Mouse (Mus musculus) forebrain, embryonic 13.5 days (tissue): Measurements from ENCODE around the gene Kctd11. TPM values are rescaled to one million over a fixed set of nuclear protein-coding genes. Genes with fewer than 3 reads are reported as not detected.

Experiments
- ATAC-seq: fragments of 200-750 bp; cut with Nextera tagmentation; 2 replicates; pipeline ENCODE4 v1.8.0; 2017
- H3K27ac ChIP-seq: fragments of 300-500 bp; sonication (generic); 2 replicates; pipeline ENCODE4 v1.5.1; 2015; ENCODE audit warnings: inconsistent platforms, mild to moderate bottlenecking, moderate library complexity
- H3K27me3 ChIP-seq: fragments of 300-500 bp; sonication (generic); 2 replicates; pipeline ENCODE4 v1.6.1; 2015; ENCODE audit warnings: mild to moderate bottlenecking, inconsistent platforms
- H3K36me3 ChIP-seq: fragments of 300-500 bp; sonication (generic); 2 replicates; pipeline ENCODE4 v1.6.1; 2015; ENCODE audit warnings: mild to moderate bottlenecking, inconsistent platforms; ENCODE audit not compliant: poor library complexity, severe bottlenecking
- H3K4me1 ChIP-seq: fragments of 300-500 bp; sonication (generic); 2 replicates; pipeline ENCODE4 v1.6.1; 2015; ENCODE audit warnings: inconsistent platforms
- H3K4me2 ChIP-seq: fragments of 300-500 bp; sonication (generic); 2 replicates; pipeline ENCODE4 v1.6.1; 2015; ENCODE audit warnings: inconsistent platforms, mild to moderate bottlenecking, moderate library complexity
- H3K4me3 ChIP-seq: fragments of 300-500 bp; sonication (generic); 2 replicates; pipeline ENCODE4 v1.5.1; 2015; ENCODE audit warnings: mild to moderate bottlenecking, inconsistent platforms
- H3K9ac ChIP-seq: fragments of 300-500 bp; sonication (generic); 2 replicates; pipeline ENCODE4 v1.6.1; 2015; ENCODE audit warnings: mild to moderate bottlenecking, inconsistent platforms
- H3K9me3 ChIP-seq: fragments of 300-500 bp; sonication (generic); replicated peaks from 2 replicates; pipeline ENCODE4 v1.6.1; 2016; ENCODE audit warnings: inconsistent platforms
- WGBS: fragments of 180-500 bp; shearing (Covaris S2); methylation state at CpG from one replicate; pipeline ENCODE4 v1.1.7; 2015; 5-methylcytosine and 5-hydroxymethylcytosine counted together
- polyA plus RNA-seq: library from polyadenylated mRNA; unstranded; fragments of >200 nt; fragmentation: Nextera tagmentation; extraction: Ambion mirVana; gene quantifications from 2 replicates; pipeline ENCODE4 v1.2.1, GENCODE M21; 2015

The Kctd11 gene
- polyA plus RNA-seq, 1 experiment from 2014 or later: 1.3 TPM

DNA sequence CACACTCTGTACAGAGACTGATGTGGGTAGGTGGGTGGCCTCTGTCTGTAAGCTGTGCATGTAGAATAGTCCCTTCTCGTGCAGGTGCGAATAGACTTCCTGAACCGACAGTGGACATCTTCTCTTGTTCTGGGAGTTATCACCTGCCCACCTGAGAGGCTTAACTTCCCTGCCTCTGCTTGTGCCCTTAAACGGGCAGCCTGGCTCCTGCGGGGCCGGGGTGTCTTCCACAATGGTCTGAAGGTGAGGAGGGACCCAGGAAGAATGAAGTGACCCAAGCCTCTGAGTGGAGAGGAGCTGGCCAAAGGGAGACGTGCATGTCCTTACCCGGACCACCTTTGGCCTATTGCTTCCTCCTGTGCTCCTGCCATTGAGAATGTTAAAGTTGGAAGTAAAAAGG, 29.0 kb upstream of the Kctd11 start:
- ATAC-seq: no peak

DNA sequence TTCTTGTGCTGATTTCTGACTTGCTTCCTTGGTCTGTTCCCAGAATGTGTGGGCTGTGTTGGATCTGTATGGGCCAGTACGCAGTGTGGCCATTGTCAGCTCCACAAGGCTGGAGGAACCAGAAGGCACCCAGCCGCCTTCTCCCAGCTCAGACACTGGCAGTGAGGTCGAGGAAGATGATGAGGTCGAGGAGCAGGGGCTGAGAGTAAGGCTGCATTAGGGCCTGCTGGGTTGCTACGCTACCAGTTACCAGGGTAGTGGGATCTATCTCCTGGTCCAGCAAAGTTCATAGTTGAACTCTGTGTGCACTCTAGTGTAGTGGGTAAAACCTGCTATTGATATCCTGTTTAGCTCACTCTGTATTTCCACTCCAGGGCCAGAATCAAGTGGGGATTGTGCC, 28.0 kb upstream of the Kctd11 start:
- no peak overlapping the region for H3K9ac ChIP-seq
- peaks cover 94% of the 10 kb centered on the region for H3K36me3 ChIP-seq
- ATAC-seq: no peak
- no peak overlapping the region for H3K4me2 ChIP-seq
- H3K4me1 ChIP-seq: peaks cover 8% of the 10 kb centered on the region
- 93% methylated on average over 5 of the region's 5 CpGs for WGBS
- no peak overlapping the region for H3K4me3 ChIP-seq
- no peaks in the 10 kb centered on the region for H3K27me3 ChIP-seq
- no peaks in the 10 kb centered on the region for H3K9me3 ChIP-seq
- H3K27ac ChIP-seq: no peak overlapping the region

More for the DNA sequence above, 29.0 kb upstream of the Kctd11 start:
- Histone ChIP-seq H3K4me3 (no peak overlapping the region; the same call in 1 of the 2 replicates), H3K27ac (no peak overlapping the region), H3K36me3 (peaks cover 88% of the 10 kb centered on the region), H3K9me3 (no peaks in the 10 kb centered on the region), H3K4me1 (peaks cover 18% of the 10 kb centered on the region), H3K9ac (no peak overlapping the region), H3K27me3 (no peaks in the 10 kb centered on the region), H3K4me2 (no peak overlapping the region)
- 97% methylated on average over 8 of the region's 8 CpGs for WGBS

DNA sequence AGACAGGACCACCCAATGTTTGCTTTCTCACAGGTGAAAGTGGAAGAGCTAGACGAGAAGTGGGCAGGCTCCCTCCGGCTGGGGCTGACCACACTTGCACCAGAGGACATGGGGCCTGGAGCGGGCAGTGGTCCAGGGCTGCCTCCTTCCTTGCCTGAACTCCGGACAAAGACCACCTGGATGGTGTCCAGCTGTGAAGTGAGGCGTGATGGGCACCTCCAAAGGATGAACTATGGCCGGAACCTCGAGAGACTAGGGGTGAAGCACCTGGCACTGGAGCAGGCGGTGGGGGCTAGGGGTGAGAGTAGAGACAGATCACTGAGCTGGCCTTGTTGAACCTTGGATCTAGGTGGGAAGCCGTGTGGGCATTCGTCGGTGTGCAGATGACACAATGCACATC, 27.4 kb upstream of the Kctd11 start:
- no peak for ATAC-seq
- Histone ChIP-seq H3K9me3 (no peaks in the 10 kb centered on the region), H3K27me3 (no peaks in the 10 kb centered on the region), H3K36me3 (peaks cover 99% of the 10 kb centered on the region), H3K4me1 (peaks cover 7% of the 10 kb centered on the region), H3K4me3 (no peak overlapping the region), H3K9ac (no peak overlapping the region), H3K27ac (no peak overlapping the region), H3K4me2 (no peak overlapping the region)
- WGBS: 92% methylated on average over 11 of the region's 11 CpGs

DNA sequence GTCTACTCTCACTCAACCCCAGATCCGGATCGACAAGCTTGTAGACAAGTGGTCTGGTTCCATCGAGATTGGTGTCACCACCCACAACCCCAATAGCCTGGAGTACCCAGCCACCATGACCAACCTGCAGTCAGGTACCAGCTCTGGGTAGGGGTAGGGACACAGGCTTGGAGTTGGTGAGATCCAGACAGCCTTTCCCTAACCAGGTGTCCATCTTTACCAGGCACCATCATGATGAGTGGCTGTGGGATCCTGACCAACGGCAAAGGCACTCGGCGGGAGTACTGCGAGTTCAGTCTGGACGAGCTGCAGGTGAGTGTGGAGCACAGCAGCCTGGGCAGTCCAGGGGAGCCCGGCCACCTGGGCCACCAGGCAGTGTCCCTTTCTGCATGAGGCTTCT, 23.1 kb upstream of the Kctd11 start:
- WGBS: 94% methylated on average over 9 of the region's 9 CpGs
- Histone ChIP-seq H3K27me3 (no peaks in the 10 kb centered on the region), H3K9ac (no peak overlapping the region), H3K4me3 (no peak overlapping the region), H3K4me2 (no peak overlapping the region), H3K9me3 (no peaks in the 10 kb centered on the region), H3K36me3 (peaks cover 63% of the 10 kb centered on the region), H3K27ac (no peak overlapping the region), H3K4me1 (peaks cover 23% of the 10 kb centered on the region)
- ATAC-seq: no peak

DNA sequence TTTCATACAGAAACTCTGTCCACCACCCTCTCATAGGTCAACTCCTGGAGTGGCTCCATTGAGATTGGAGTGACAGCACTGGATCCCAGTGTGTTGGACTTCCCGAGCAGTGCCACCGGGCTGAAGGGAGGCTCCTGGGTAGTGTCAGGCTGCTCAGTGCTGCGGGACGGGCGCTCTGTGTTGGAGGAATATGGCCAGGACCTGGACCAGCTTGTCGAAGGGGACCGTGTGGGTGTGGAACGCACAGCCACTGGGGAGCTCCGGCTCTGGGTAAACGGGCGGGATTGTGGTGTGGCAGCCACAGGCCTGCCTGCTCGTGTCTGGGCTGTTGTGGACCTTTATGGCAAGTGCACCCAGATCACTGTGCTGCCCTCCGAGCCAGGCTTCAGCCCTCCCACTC, 21.8 kb upstream of the Kctd11 start:
- peak overlapping the region; percentile 89 for H3K4me3 ChIP-seq
- WGBS: 83% methylated on average over 13 of the region's 13 CpGs
- ATAC-seq: no peak
- H3K4me1 ChIP-seq: peaks cover 32% of the 10 kb centered on the region
- no peak overlapping the region for H3K27ac ChIP-seq
- H3K27me3 ChIP-seq: no peaks in the 10 kb centered on the region
- H3K36me3 ChIP-seq: peaks cover 50% of the 10 kb centered on the region
- peak overlapping the region; percentile 97 for H3K9ac ChIP-seq
- H3K9me3 ChIP-seq: no peaks in the 10 kb centered on the region
- peak overlapping the region; percentile 95 for H3K4me2 ChIP-seq

DNA sequence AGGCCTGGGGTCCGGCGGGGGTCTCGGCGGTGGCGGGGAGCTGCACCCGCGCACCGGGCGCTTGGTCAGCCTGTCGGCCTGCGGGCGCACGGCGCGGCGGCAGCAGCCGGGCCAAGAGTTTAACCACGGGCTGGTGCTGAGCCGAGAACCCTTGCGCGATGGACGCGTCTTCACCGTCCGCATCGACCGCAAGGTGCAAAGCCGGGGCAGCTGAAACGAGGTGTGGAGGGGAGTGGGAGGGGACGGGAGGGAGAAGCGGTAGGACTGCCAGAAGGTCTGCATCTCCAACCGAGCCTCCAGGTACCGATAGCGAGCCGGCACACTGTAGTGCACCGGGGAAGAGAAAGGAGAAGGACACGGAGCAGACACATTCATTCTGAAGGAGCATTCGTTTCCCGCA, 20.8 kb upstream of the Kctd11 start:
- H3K4me2 ChIP-seq: peak overlapping the region; percentile 95

DNA sequence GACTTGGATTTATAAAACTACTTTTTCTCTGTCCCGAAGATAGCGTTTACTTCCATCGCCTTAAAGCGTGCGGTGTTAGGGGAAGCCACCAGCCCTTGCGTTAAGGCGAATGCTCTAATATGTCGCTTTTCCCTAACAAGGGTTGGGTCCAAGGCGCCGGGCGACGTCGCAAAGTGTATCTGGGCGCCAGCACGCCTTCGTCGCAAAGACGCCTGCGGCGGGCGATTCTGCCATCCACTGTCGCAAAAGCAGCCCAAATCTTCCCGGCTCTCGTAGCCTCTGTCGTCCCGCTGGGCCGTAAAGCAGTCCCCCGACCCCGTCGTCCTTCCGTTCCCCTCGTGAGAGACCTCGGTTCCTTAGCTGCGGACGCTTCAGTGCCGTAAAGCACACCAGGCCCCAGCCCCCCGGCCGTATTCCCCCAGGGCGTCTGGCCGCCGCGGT, 20.2 kb upstream of the Kctd11 start:
- peak; percentile 77 for ATAC-seq
- Histone ChIP-seq H3K9ac (peak overlapping the region; percentile 97), H3K27ac (peak overlapping the region; percentile 96), H3K9me3 (no peaks in the 10 kb centered on the region), H3K36me3 (peaks cover 34% of the 10 kb centered on the region), H3K4me3 (peak overlapping the region; percentile 89), H3K27me3 (no peaks in the 10 kb centered on the region), H3K4me2 (peak overlapping the region; percentile 95), H3K4me1 (peaks cover 32% of the 10 kb centered on the region)
- WGBS: under 1% methylated on average over 42 of the region's 42 CpGs

More for the DNA sequence above, 20.8 kb upstream of the Kctd11 start:
- Histone ChIP-seq H3K9ac (peak overlapping the region; percentile 97), H3K27me3 (no peaks in the 10 kb centered on the region), H3K9me3 (no peaks in the 10 kb centered on the region), H3K4me1 (peaks cover 32% of the 10 kb centered on the region), H3K27ac (peak overlapping the region; percentile 96), H3K36me3 (peaks cover 40% of the 10 kb centered on the region), H3K4me3 (peak overlapping the region; percentile 89)
- peak; percentile 7; the same call in 1 of the 2 replicates for ATAC-seq
- WGBS: under 1% methylated on average over 30 of the region's 39 CpGs

DNA sequence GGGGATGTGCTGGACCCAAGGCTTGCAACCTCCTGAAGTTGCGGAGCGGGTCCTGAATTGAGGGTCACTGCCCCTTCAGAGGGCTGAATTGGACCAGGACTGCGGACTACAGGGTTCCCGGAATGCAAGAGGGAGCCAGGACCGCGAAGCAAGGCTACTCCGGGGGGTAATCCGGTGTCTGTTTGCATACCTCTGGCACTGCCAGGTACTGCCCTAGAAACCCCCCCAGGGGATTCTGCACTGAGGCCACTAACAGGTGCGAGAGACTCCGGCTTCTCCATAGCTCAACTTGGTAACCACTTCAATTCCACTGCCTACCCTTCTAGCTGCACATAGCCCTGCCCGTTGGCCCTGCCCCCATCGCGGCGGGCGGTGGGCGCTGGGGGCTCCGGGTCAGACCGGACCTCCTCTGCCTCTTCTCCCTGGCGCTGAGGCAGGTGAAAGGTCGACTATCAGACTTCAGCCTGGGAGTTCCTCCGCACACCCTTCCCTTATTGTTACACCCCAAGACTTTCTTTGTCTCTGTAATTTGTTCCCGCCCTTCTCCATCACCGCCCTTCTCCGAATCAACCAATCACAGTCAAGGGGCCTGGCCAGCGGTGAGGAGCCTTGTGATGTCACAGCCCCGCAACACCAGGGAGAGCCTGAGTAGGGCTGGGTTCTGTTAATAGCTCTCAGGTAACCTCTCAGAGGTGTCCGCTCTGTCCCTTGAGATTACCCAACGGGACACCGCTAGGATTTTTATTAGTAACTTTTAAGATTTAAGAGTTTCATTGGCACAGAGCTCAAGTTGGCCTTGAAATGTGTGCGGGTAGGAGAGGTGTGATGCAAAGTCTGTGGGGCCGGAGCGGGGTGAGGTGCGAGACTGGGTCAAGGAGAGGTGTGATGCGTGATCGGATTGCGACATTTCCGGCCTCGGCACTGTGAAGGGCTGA, 19.5 kb upstream of the Kctd11 start, which contains the start of the genes 2810408A11Rik and Neurl4:
Gene 2810408A11Rik (minus strand): TSS at position 517 of the 935 bp plus-strand sequence.
Gene Neurl4 (plus strand): TSS at position 602 of the 935 bp plus-strand sequence.
- H3K4me2 ChIP-seq: peak within 1 kb of the TSS; percentile 95
- H3K4me1 ChIP-seq: peaks cover 32% of the 10 kb centered on the region
- H3K27ac ChIP-seq: peak within 1 kb of the TSS; percentile 96
- peak; percentile 95 for ATAC-seq
- no peaks in the 10 kb centered on the region for H3K9me3 ChIP-seq
- H3K4me3 ChIP-seq: peak within 1 kb of the TSS; percentile 89
- no peaks in the 10 kb centered on the region for H3K27me3 ChIP-seq
- WGBS: under 1% methylated on average over 38 of the region's 38 CpGs
- H3K9ac ChIP-seq: peak within 1 kb of the TSS; percentile 97
- H3K36me3 ChIP-seq: peaks cover 27% of the 10 kb centered on the region

DNA sequence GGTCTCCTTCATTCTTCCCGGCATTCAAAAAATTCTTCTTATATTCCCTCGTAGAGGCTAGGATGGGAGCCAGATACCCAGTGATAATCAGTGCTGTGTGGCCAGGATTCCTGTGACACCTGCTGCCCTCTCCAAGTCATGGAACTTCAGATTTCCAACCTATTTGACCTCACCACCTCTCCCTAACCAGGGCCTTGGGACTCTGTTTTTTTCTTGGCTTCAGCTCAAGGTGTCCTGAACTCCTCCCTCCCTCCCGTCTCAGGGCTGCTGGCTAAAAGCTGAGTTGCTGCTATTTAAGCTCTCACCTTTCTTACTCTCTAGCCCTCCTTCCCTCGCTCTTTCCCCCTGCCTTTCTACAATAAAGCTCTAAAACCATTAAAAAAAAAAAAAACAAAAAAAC, 18.7 kb upstream of the Kctd11 start:
- H3K4me3 ChIP-seq: peak overlapping the region; percentile 89
- H3K27me3 ChIP-seq: no peaks in the 10 kb centered on the region
- peak overlapping the region; percentile 97 for H3K9ac ChIP-seq
- H3K4me2 ChIP-seq: peak overlapping the region; percentile 95
- no peak overlapping the region for H3K27ac ChIP-seq
- WGBS: 15% methylated on average over 4 of the region's 4 CpGs
- no peak for ATAC-seq
- H3K9me3 ChIP-seq: no peaks in the 10 kb centered on the region
- H3K36me3 ChIP-seq: peaks cover 19% of the 10 kb centered on the region
- peaks cover 32% of the 10 kb centered on the region for H3K4me1 ChIP-seq

DNA sequence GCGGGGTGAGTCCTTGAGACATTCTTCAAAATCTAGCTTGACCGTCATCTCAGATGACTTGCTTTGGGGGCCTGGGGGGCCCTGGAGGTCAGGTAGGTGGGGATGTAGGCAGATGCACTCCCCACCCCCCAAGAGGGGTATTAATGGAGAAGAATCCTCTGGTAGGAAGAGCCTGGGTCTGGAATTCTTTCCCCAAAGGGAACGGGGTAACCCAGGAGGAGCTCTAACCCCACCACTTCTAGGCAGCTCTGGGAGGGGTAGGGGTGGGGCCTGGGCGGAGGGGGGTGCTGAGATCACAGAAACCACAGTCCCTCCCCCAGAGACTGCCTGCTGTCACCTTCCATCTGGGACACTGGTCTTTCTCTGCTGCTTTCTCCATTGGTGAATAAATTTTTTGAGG, 14.1 kb upstream of the Kctd11 start, which contains the start of gene Acap1:
Gene Acap1 (minus strand): TSS at position 249 of the 400 bp plus-strand sequence.
- Histone ChIP-seq H3K4me3 (no peak within 1 kb of the TSS), H3K27ac (no peak within 1 kb of the TSS), H3K4me2 (no peak within 1 kb of the TSS), H3K9ac (no peak within 1 kb of the TSS), H3K9me3 (no peaks in the 10 kb centered on the region), H3K4me1 (peaks cover 17% of the 10 kb centered on the region), H3K36me3 (no peaks in the 10 kb centered on the region), H3K27me3 (no peaks in the 10 kb centered on the region)
- no peak for ATAC-seq
- 83% methylated on average over 4 of the region's 4 CpGs for WGBS

DNA sequence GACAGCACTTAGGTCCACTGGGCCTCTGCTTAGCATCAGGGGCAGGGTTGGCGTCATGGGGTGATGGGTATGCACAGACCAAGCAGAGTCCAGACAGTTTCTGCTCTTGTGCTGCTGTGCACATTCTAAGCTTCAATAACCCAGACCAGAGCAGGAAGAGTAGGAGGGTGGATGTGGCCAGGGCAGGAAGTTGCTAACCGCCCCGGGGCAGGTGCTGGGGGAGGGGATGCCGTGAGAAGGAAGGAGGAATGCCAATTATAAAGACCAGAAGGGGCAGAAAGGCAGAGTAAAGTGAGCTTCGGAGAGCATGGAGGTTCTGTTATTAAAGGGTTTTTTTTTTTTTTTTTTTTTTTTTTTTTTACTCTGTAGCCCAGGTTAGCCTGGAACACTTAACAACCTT, 13.5 kb upstream of the Kctd11 start:
- no peak for ATAC-seq
- Histone ChIP-seq H3K9ac (no peak overlapping the region), H3K4me3 (no peak overlapping the region), H3K36me3 (no peaks in the 10 kb centered on the region), H3K27ac (no peak overlapping the region), H3K27me3 (no peaks in the 10 kb centered on the region), H3K4me2 (no peak overlapping the region), H3K4me1 (peaks cover 13% of the 10 kb centered on the region), H3K9me3 (no peaks in the 10 kb centered on the region)
- 95% methylated on average over 5 of the region's 5 CpGs for WGBS

DNA sequence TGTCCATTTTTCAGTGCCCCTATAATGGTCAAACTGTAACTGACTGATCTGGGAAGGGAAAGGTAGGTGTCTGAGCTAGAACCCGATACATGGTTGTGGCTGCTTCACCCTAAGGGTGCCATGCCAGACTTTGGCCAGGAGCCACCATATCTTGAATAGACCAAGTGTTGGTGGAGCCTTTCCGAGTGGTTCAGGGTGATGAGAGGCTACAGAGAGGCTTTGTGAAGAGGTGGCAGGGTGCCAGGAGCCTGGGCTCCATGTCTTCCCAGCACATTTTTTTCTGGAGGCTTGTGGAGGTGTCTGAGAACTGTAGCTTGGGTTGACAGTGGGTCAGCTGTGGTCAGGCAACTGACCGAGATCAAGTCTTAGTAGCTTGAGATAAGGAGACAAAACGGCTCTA, 10.3 kb upstream of the Kctd11 start:
- no peak overlapping the region for H3K4me3 ChIP-seq
- no peaks in the 10 kb centered on the region for H3K36me3 ChIP-seq
- ATAC-seq: no peak
- no peak overlapping the region for H3K9ac ChIP-seq
- H3K4me2 ChIP-seq: no peak overlapping the region
- no peaks in the 10 kb centered on the region for H3K27me3 ChIP-seq
- 70% methylated on average over 4 of the region's 4 CpGs for WGBS
- no peaks in the 10 kb centered on the region for H3K9me3 ChIP-seq
- no peaks in the 10 kb centered on the region for H3K4me1 ChIP-seq
- no peak overlapping the region for H3K27ac ChIP-seq
